Mouse (Mus musculus) brain, adult 10 weeks (tissue): ENCODE results near the gene Olfr194. TPM values are rescaled to one million over a fixed set of nuclear protein-coding genes. Genes with fewer than 3 reads are reported as not detected.

Source experiments
- polyA plus RNA-seq: library from polyadenylated mRNA; stranded (reverse); fragments of 350-450 nt; fragmentation: Illumina TruSeq; extraction: RNeasy Lipid Tissue Mini Kit (QIAGEN cat#74804); gene quantifications from one replicate; pipeline ENCODE4 v1.2.3, GENCODE M21; 2015; ENCODE audit warnings: low read depth, low replicate concordance

Olfr194 gene
- polyA plus RNA-seq = not detected

DNA sequence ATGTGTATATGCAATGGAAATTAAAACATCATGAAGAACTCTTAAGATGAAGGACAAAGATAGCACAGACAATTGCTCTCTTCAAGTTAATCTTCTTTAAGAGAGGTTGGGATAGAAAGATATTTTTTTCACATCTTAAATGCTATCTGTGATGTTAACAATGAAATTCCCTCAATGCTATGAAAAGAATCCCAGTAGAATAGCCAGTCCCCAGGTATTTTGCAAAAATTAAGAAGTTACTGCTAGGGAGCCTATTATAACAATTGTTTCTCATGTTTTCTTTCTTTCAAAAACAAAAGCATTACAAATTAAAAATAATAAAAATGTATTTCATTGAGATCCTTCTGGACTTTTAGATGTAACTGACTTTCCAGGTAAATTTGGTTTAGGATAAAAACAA lies at the start of gene Olfr194:
Olfr194 (minus strand) TSS at position 101 of the 400 bp plus-strand sequence.

GRCm38 (mm10) chr16:59170354-59170753 lies 49.5 kb upstream of the Olfr194 start, which contains the start of gene Olfr196:
Gene Olfr196, minus strand, starts transcription at chr16:59170454.

DNA sequence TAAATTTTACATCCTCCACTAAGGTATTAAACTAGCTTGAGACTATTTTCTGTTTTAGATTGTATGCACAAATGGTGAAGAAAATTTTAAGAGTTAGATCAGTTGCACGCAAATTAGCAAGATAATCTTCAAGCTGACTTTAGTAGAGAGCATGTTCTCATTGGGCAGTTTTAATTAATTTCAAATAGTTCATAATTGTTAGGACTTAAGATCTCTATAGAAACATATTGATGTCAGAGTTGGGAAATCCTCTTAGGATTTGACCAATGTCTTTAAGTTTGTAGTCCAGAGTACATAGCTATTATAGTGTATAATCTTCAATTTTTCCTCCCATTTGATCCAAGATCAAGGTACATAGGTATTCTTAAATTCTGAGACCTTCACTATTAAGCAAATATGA lies 25.9 kb upstream of the Olfr194 start, which contains the start of gene Olfr195:
Olfr195 (plus strand) TSS at position 301 of the 400 bp plus-strand sequence.

GRCm38 (mm10) chr16:59111781-59112180 lies 9.1 kb downstream of the Olfr194 start, which contains the start of gene Olfr193:
Gene Olfr193, minus strand, starts transcription at chr16:59111881.

DNA sequence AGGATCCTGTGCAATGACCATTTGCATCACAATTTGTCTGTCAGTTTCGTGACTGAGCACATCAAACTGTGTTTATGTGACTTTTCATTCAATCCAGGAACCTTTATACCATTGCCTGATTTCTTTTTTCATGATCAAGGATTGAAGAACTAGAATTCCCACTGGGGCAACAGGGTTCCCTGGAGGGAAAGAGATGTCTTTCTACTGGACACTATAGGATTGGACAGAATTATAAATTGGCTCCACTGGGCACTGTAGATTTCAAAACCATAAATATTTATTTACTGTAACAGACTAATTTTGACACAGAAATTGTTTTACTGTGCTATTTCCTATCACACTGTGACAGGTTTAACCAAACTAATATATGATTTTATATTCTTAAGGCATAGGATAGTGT lies 31.1 kb downstream of the Olfr194 start, which contains the start of gene Olfr191:
Olfr191 (minus strand) TSS at position 101 of the 400 bp plus-strand sequence.

GRCm38 (mm10) chr16:59077905-59078304 lies 43.0 kb downstream of the Olfr194 start, which contains the start of gene Olfr190:
Gene Olfr190, minus strand, starts transcription at chr16:59078005.

Other genes starting within 250 kb of the Olfr194 start
- not detected for gene Olfr177, start 246.3 kb downstream of the Olfr194 start, polyA plus RNA-seq
- gene Olfr178, start 229.0 kb downstream of the Olfr194 start, polyA plus RNA-seq = not detected
- gene Olfr181, start 192.3 kb downstream of the Olfr194 start, polyA plus RNA-seq = not detected
- gene Olfr180, start 191.7 kb downstream of the Olfr194 start, polyA plus RNA-seq = not detected
- gene Olfr183, start 125.7 kb downstream of the Olfr194 start, polyA plus RNA-seq = not detected
- gene Olfr186, start 90.8 kb downstream of the Olfr194 start, polyA plus RNA-seq = not detected
- gene Olfr187, start 81.3 kb downstream of the Olfr194 start, polyA plus RNA-seq = not detected
- not detected for gene Olfr190, start 43.1 kb downstream of the Olfr194 start, polyA plus RNA-seq
- not detected for gene Olfr191, start 31.2 kb downstream of the Olfr194 start, polyA plus RNA-seq
- gene Olfr193, start 9.2 kb downstream of the Olfr194 start, polyA plus RNA-seq = not detected
- gene Olfr195, start 26.0 kb upstream of the Olfr194 start, polyA plus RNA-seq = not detected
- gene Olfr196, start 49.4 kb upstream of the Olfr194 start, polyA plus RNA-seq = not detected
- not detected for gene Olfr198, start 82.5 kb upstream of the Olfr194 start, polyA plus RNA-seq
- not detected for gene Olfr199, start 98.7 kb upstream of the Olfr194 start, polyA plus RNA-seq
- gene Olfr201, start 151.6 kb upstream of the Olfr194 start, polyA plus RNA-seq = not detected
- not detected for gene Olfr202, start 165.7 kb upstream of the Olfr194 start, polyA plus RNA-seq
- gene Olfr203, start 177.8 kb upstream of the Olfr194 start, polyA plus RNA-seq = not detected
- gene Olfr204, start 197.2 kb upstream of the Olfr194 start, polyA plus RNA-seq = not detected
- not detected for gene Olfr205, start 210.1 kb upstream of the Olfr194 start, polyA plus RNA-seq
- gene Olfr206, start 228.2 kb upstream of the Olfr194 start, polyA plus RNA-seq = not detected
- not detected for gene Olfr209, start 242.9 kb upstream of the Olfr194 start, polyA plus RNA-seq